19 mouse cellular contexts compared by ENCODE assay signal in genomic region chr14:120391701-120392100, GRCm38 (mm10).
A peak's percentile ranks its signal among the peaks of the same experiment; 100 is the strongest.
DNase-seq lines count a peak whose midpoint lies in the region; ATAC-seq and TF ChIP-seq lines count a peak whose summit lies in the region.
"Had no signal": no experiment of that assay in that cellular context is flagged by ENCODE, and none has a peak within 500 bp of the region (broad histone marks: within the 10 kb centered on the region; RNA-seq: fewer than 3 reads in every experiment).

No protein-coding gene starts in this region.

- no peak for ATAC-seq in heart, embryonic 16.5 days (replicated peaks; ENCODE audit: extremely low read depth, insufficient read depth, low FRiP score)
- ATAC-seq in heart, embryonic 11.5 days (replicated peaks; ENCODE audit: insufficient number of reproducible peaks, low FRiP score, low TSS enrichment), result no peak
- ATAC-seq in kidney, embryonic 15.5 days (replicated peaks; ENCODE audit: low FRiP score), result no peak
- ATAC-seq: CD4-positive, CD25-positive, alpha-beta regulatory T cell, adult 4 months; inflammation-experienced regulatory T-cells, adult 6 months; lung, postnatal 0 days; Patski had no signal

- no peak overlapping the region for H3K9ac ChIP-seq in heart, embryonic 16.5 days (ENCODE audit: low read length)
- H3K9ac ChIP-seq in heart, embryonic 11.5 days (ENCODE audit: low read depth, low read length), result no peak overlapping the region
- H3K9ac ChIP-seq in kidney, embryonic 15.5 days, result no peak overlapping the region
- H3K9ac ChIP-seq: embryonic facial prominence, embryonic 15.5 days; limb, embryonic 13.5 days had no signal

- H3K27ac ChIP-seq in heart, embryonic 16.5 days (ENCODE audit: low read length), result 0 out of 2 replicates have a peak overlapping the region, but pooled peaks have one; percentile 4
- no peak overlapping the region for H3K27ac ChIP-seq in heart, embryonic 11.5 days (ENCODE audit: low read depth, low read length)
- no peak overlapping the region for H3K27ac ChIP-seq in kidney, embryonic 15.5 days
- H3K27ac ChIP-seq: embryonic facial prominence, embryonic 15.5 days; heart, adult 2 months; limb, embryonic 13.5 days had no signal

- H3K4me1 ChIP-seq in heart, embryonic 16.5 days (ENCODE audit: control insufficient read depth, insufficient read depth, low read length), result peaks cover 26% of the 10 kb centered on the region
- H3K4me1 ChIP-seq in heart, embryonic 11.5 days (ENCODE audit: control insufficient read depth, insufficient read depth, low read length), result peaks cover 21% of the 10 kb centered on the region
- peaks cover 10% of the 10 kb centered on the region for H3K4me1 ChIP-seq in kidney, embryonic 15.5 days
- peaks cover 18% of the 10 kb centered on the region for H3K4me1 ChIP-seq in lung, adult 2 months (ENCODE audit: control insufficient read depth, insufficient read depth, low read length)

- no peaks in the 10 kb centered on the region for H3K27me3 ChIP-seq in heart, embryonic 16.5 days (ENCODE audit: control insufficient read depth, insufficient read depth, low read length)
- H3K27me3 ChIP-seq in heart, embryonic 11.5 days (ENCODE audit: control insufficient read depth, insufficient read depth, low read length), result no peaks in the 10 kb centered on the region
- no peaks in the 10 kb centered on the region for H3K27me3 ChIP-seq in kidney, embryonic 15.5 days
- H3K27me3 ChIP-seq: embryonic facial prominence, embryonic 15.5 days; limb, embryonic 13.5 days; Patski had no signal

- H3K36me3 ChIP-seq in heart, embryonic 16.5 days (ENCODE audit: control insufficient read depth, insufficient read depth), result peaks cover 25% of the 10 kb centered on the region
- H3K36me3 ChIP-seq in heart, embryonic 11.5 days (ENCODE audit: control insufficient read depth, insufficient read depth, low read length), result peaks cover 18% of the 10 kb centered on the region
- peaks cover 47% of the 10 kb centered on the region for H3K36me3 ChIP-seq in kidney, embryonic 15.5 days

- DNase-seq in frontal cortex, adult 2 months (ENCODE audit: extremely low spot score in 1 of 2, low spot score in 1 of 2), result peak; percentile 49 to 80
- peak; percentile 60 to 62 for DNase-seq in layer of hippocampus, adult 8-10 months (ENCODE audit: low spot score in 2 of 2)
- DNase-seq in right cerebral cortex, adult 18-20 months, result peak; percentile 76
- no peak for DNase-seq in lung, adult 2 months
- no peak for DNase-seq in thymus, postnatal 4 days
- DNase-seq: adrenal gland, postnatal 14 days; cerebellum, adult 9-10 months; retina, postnatal 1 day had no signal

- no peak overlapping the region for H3K4me2 ChIP-seq in heart, embryonic 16.5 days (ENCODE audit: low read depth, low read length)
- no peak overlapping the region for H3K4me2 ChIP-seq in heart, embryonic 11.5 days
- no peak overlapping the region for H3K4me2 ChIP-seq in kidney, embryonic 15.5 days
- H3K4me2 ChIP-seq: embryonic facial prominence, embryonic 15.5 days; limb, embryonic 13.5 days had no signal

- H3K4me3 ChIP-seq in heart, embryonic 16.5 days (ENCODE audit: low read length), result no peak overlapping the region
- H3K4me3 ChIP-seq in heart, embryonic 11.5 days (ENCODE audit: low read depth, low read length), result no peak overlapping the region
- no peak overlapping the region for H3K4me3 ChIP-seq in kidney, embryonic 15.5 days (replicated peaks)
- H3K4me3 ChIP-seq in lung, adult 2 months (replicated peaks; ENCODE audit: extremely low read depth, low read depth, low read length), result no peak overlapping the region
- H3K4me3 ChIP-seq: embryonic facial prominence, embryonic 15.5 days; heart, adult 2 months; limb, embryonic 13.5 days; myocyte had no signal

- 74% methylated on average over 10 of the region's 10 CpGs for WGBS in heart, embryonic 16.5 days
- WGBS in heart, embryonic 11.5 days (ENCODE audit: insufficient replicate concordance), result 70% methylated on average over 10 of the region's 10 CpGs
- 94% methylated on average over 10 of the region's 10 CpGs for WGBS in kidney, embryonic 15.5 days
- 84% methylated on average over 10 of the region's 10 CpGs for whole genome bisulfite sequencing in lung, adult 2 months

- H3K9me3 ChIP-seq in heart, embryonic 16.5 days (replicated peaks; ENCODE audit: control insufficient read depth, low read length), result peaks cover 7% of the 10 kb centered on the region
- H3K9me3 ChIP-seq in heart, embryonic 11.5 days (replicated peaks; ENCODE audit: control insufficient read depth, low read length), result 0 out of 2 replicates have a peak, but pooled peaks cover 2% of the 10 kb centered on the region
- H3K9me3 ChIP-seq in kidney, embryonic 15.5 days (replicated peaks), result no peaks in the 10 kb centered on the region
- H3K9me3 ChIP-seq: embryonic facial prominence, embryonic 15.5 days; limb, embryonic 13.5 days had no signal

- no peak for TF ChIP-seq POLR2A in lung, adult 2 months (IDR thresholded peaks at IDR 0.05; ENCODE audit: borderline replicate concordance, extremely low read depth, low read depth, low read length)

- no peak for TF ChIP-seq CTCF in lung, adult 2 months (IDR thresholded peaks at IDR 0.05; ENCODE audit: insufficient read depth, low read length)

Comparison
In these comparisons a context has a peak if more than half of its experiments do, and no peak if none do; other contexts are left out.
1. DNase-seq: peak in frontal cortex, adult 2 months (2 of 2), layer of hippocampus, adult 8-10 months (2 of 2) and right cerebral cortex, adult 18-20 months (single experiment); none in lung, adult 2 months (single experiment) and thymus, postnatal 4 days (single experiment).